Mouse (Mus musculus) frontal cortex, postnatal 14 days (tissue): ENCODE results near the gene Pkm.

Source experiments
- DNase-seq, 2 experiments: peaks; one replicate each; pipeline ENCODE4 v3.0.0; 2022; ENCODE audit warnings: low spot score in 2 of 2

The Pkm gene

GRCm38 (mm10) chr9:59666016-59666415 is 9.8 kb downstream of the Pkm start:
- DNase-seq: no peak

DNA sequence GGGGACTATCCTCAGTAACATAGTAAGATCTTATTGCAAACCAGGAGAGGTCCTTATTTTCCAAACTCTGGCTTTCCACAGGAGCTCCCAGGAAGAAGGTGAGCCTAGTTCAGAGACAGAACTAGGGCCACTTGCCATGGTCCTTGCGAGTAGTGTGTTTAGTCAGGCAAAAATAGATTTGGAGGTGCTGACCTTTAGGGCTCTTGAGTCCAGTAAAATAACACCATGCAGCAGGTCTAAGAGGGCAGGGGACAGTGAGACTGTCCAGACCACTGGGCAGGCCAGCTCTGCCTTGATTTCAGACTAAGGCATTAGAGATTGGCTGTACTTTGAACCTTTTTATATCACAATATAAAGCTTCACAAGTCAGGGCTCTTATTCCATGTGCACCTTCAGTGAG is 10.6 kb downstream of the Pkm start:
- DNase-seq: no peak

GRCm38 (mm10) chr9:59667250-59667649 is 11.1 kb downstream of the Pkm start:
- no peak for DNase-seq

DNA sequence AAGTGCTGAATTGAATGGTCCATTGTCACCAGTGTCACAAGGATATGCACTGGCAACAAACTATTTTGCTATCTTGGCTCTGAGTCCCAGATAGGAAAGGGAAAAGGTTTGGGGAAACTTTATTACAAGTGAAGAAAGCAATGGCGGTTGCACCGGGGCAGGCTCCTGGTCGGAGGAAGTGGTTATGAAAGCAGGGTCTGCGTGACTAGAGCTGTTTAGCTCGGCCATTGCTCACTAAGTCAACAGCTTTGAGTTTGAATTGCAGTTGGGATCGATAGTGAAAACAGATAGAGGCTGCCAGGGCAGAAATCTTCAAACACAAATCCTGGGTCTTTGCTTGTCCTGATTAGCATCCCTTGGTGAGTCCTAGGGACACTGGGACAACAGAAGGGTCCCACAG is 11.7 kb downstream of the Pkm start:
- DNase-seq: no peak

DNA sequence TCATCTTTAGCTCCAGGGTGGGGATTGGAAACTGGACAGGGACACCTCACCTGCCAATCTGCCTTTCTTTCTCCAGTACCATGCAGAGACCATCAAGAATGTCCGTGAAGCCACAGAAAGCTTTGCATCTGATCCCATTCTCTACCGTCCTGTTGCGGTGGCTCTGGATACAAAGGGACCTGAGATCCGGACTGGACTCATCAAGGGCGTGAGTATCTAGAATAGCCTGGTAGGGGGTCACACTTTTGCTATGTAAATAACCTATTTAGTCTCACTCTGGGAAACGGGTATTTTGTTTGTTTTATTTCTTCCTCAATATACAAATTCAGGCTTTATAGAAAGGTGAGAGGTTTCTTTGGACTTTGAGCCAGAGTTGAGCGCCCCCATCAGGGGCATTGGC is 12.3 kb downstream of the Pkm start:
- DNase-seq: no peak

DNA sequence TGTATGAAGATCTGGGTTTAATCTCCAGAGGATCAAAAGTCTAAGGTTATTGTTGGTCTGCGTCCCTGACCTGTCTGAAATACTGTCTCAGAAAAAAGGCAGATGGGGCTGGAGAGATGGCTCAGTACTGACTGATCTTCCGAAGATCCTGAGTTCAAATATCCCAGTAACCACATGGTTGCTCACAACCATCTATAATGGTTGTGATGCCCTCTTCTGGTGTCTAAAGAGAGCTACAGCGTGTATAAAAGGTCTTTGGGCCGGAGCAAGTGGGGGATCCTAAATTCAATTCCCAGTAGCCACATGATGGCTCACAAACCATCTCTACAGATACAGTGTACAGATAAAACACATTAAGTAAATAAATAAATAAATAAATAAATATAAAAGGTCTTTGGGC is 13.0 kb downstream of the Pkm start:
- no peak for DNase-seq

GRCm38 (mm10) chr9:59672195-59672894 is 16.2 kb downstream of the Pkm start:
- no peak for DNase-seq

- DNase-seq: no peak
Observed at GRCm38 (mm10) chr9:59673427-59673826, 17.3 kb downstream of the Pkm start.

- DNase-seq: no peak
Observed at GRCm38 (mm10) chr9:59675598-59675997, 19.4 kb downstream of the Pkm start.

- DNase-seq: no peak
Observed at GRCm38 (mm10) chr9:59678313-59678712, 22.1 kb downstream of the Pkm start.

DNA sequence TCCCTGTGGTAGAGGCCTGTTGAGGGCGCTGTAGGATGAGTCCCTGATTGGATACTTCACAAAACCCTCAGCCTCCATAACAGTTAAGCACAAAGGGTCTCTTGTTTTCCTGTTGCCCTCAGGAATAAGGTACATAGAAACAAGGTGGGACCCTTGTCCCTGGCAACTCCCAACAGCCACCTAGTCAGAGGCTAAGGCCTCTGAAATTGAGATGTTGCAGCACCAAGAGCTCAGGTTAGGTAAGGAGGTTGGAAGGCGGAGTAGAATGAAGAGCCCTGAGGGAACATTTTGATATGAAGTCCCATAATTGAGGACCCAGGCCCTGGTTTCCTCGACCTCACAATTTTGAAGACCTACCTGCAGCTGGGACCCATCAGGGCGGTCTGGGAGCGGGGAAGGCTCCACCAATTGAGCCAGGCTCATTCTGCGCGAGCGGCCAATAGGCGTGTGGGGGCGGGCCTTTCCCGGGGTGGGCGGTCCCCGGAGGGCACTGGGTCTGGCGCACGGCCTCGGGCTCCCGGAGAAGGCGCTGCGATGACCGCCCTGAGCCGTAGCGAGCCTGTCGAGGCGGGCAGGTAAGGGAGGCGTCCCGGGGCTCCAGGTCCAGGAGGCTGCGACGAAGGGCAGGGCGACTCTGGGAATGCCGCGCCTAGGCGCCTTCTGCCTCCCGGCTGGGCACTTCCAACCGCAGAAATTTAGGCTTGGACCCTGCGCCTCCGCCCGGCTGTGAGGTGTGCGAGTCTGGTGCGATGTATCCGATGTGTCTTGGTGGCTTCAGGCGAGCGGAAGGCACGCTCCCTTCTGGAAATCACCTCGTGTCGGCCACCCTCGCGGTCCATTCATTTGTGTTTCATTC is 23.7 kb downstream of the Pkm start, which contains the start of gene Gramd2:
Gramd2 (plus strand) TSS at position 467 of the 856 bp plus-strand sequence.
- peak in 1 of 2 experiments; percentile 68 for DNase-seq

- DNase-seq: no peak
Observed at GRCm38 (mm10) chr9:59680534-59680875, 24.3 kb downstream of the Pkm start.

DNA sequence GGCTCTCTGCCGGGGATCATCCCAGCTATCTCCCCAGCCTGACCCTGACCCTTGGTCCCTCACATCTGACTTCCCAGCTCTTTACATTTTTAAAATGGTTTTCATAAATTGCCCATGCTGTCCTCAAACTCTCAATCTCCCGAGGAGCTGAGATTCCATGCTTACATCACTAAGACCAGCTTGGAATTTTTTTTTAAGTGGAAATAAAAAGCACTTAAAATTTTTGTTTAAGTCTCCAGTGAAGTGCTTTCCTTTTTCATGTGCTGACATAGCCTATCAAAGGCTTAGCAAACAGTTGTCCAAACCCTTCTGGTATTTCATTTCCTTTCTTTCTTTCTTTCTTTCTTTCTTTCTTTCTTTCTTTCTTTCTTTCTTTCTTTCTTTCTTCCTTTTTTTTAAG is 27.9 kb downstream of the Pkm start:
- DNase-seq: no peak

GRCm38 (mm10) chr9:59687416-59688046 is 31.4 kb downstream of the Pkm start:
- DNase-seq: no peak

DNA sequence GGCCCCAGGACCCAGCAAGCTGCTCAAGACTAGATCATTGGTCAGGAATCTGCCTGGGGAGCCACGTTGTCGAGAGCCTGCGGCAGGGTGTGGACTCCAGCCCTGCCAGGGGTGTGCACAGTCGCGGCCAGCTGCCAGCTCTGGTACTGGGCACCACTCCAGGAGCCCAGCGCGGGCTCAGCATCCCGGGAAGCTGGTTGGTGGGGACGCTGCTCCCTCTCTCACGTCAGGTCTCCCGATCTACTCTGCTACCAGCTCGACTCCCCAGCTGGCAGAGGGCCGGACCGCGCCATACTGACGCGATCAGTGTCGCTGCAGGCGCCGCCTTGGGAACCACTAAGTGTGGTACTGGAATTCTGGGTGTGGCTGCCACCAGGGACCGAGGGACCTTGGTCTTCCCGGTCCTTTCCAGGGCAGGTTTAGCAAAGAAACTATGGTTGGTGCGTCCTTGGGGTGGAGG is 35.5 kb downstream of the Pkm start:
- peak; percentile 78 to 84 for DNase-seq

DNA sequence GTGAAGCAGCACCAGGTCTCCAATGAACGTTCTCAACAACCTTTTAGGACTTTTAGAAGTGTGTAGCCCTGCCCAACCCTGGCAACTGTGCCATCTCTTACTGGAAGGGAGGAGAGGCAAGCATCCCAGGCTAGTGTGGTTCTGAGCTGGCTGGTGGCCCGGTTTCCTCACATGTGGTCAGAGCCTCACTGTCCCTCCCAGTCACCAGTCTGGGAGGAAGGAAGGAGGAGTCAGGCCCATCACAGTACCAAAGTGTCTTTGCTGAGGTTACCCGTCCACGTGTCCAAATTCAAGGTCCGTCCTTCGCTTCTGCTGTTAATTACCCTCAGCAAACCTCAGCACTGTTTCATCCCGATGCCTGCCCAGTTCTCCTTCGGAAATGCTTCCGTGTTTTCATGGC is 36.0 kb downstream of the Pkm start:
- DNase-seq: no peak

GRCm38 (mm10) chr9:59694571-59695450 is 38.6 kb downstream of the Pkm start:
- no peak for DNase-seq

DNA sequence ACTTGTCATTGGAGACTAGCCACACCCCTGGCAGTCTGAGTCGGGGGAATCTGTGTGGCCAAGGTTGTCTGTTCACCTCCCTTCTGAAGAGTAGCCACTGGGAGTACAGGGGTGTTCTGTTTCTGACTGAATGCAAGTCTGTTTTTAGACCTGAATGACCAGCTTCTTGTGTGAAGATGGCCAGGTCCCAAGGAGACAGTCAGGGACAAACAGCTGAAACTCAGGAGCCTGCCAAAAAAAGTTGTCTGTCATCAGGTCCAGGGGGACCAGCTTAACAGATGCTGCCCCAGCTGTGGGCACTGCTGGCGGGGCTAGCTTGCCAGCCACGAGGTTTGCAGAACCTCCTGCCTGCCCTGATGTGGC is 39.3 kb downstream of the Pkm start:
- no peak for DNase-seq

GRCm38 (mm10) chr9:59696381-59696780 is 40.2 kb downstream of the Pkm start:
- no peak for DNase-seq

DNA sequence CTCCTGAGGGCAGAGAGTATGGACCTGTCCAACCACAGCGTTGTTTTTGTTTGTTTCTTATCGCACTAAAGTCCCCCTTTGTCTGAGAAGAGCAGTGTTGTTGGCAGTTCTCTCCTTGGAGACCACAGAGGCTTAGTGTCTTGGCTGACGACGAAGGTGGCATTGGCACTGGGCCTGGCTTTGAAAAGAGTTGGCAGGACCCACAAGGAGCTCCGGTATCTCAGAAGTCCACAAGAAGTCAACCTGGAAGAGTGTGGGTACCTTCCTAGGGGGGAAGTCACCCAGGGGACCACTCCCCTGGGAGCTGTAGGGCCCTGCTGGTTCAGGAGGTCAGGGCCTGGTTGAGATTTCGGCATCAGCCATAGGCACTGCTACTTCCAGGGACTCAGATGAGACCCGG is 44.9 kb downstream of the Pkm start:
- no peak for DNase-seq

- DNase-seq: no peak
Observed at GRCm38 (mm10) chr9:59703099-59703498, 46.9 kb downstream of the Pkm start.
